Mouse (Mus musculus): ENCODE measurements around the gene Gnb1l. TPM values are rescaled to one million over a fixed set of nuclear protein-coding genes. Genes with fewer than 3 reads are reported as not detected.

Gnb1l gene
- 2.6 and 11.3 TPM in 2 replicates for polyA plus RNA-seq (2011; ENCODE audit: insufficient read depth, insufficient read length, low replicate concordance, missing spikeins)

GRCm38 (mm10) chr16:18498558-18498990 lies at the start of gene Gnb1l, which contains the start of gene Rtl10:
TSS of gene Gnb1l (plus strand) at chr16:18498713.
TSS of gene Rtl10 (plus strand) at chr16:18498901.
- peak within 1 kb of the TSS; percentile 70 for H3K4me3 ChIP-seq (replicated peaks; ENCODE audit: control insufficient read depth, low read depth, low read length)
- H3K4me1 ChIP-seq (ENCODE audit: control insufficient read depth, insufficient read depth, low read length) = peaks cover 4% of the 10 kb centered on the region; the same call in 1 of the 2 replicates
- TF ChIP-seq CTCF (IDR thresholded peaks at IDR 0.05; ENCODE audit: control insufficient read depth, insufficient read depth, low read length) = no peak
- peak; percentile 95 for TF ChIP-seq POLR2A (IDR thresholded peaks at IDR 0.05; ENCODE audit: borderline replicate concordance, control insufficient read depth, low read depth, low read length)
- 2% methylated on average over 51 of the region's 51 CpGs for WGBS
- H3K27ac ChIP-seq (ENCODE audit: control insufficient read depth, insufficient read depth, low read depth, low read length, poor library complexity) = peak within 1 kb of the TSS; percentile 76

DNA sequence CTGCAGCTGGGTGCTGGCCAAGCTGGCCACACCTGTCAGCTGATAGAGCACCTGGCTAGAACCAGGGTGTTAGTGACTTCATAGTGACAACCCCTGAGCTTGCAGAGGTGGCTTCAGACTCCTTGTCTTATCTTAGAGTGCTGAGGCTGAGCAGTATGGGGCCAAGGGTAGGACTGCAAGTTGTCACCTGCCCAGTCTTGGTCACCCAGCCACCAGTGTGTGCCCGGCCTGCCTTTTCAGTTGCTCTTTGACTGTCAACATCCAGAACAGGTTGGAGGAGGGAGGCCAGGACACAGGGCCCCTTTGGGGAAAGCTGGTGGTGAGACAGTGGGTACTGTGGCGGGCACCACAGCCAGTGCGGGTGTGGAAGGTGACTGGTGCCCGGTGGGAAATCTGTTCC lies 49.5 kb upstream of the Gnb1l start:
- no peak for TF ChIP-seq CTCF (IDR thresholded peaks at IDR 0.05; ENCODE audit: control insufficient read depth, insufficient read depth, low read length)
- TF ChIP-seq POLR2A (IDR thresholded peaks at IDR 0.05; ENCODE audit: borderline replicate concordance, control insufficient read depth, low read depth, low read length) = no peak
- Histone ChIP-seq H3K4me1 (ENCODE audit: control insufficient read depth, insufficient read depth, low read length) (no peaks in the 10 kb centered on the region), H3K4me3 (replicated peaks; ENCODE audit: control insufficient read depth, low read depth, low read length) (no peak overlapping the region), H3K27ac (ENCODE audit: control insufficient read depth, insufficient read depth, low read depth, low read length, poor library complexity) (no peak overlapping the region)
- 89% methylated on average over 4 of the region's 4 CpGs for WGBS

DNA sequence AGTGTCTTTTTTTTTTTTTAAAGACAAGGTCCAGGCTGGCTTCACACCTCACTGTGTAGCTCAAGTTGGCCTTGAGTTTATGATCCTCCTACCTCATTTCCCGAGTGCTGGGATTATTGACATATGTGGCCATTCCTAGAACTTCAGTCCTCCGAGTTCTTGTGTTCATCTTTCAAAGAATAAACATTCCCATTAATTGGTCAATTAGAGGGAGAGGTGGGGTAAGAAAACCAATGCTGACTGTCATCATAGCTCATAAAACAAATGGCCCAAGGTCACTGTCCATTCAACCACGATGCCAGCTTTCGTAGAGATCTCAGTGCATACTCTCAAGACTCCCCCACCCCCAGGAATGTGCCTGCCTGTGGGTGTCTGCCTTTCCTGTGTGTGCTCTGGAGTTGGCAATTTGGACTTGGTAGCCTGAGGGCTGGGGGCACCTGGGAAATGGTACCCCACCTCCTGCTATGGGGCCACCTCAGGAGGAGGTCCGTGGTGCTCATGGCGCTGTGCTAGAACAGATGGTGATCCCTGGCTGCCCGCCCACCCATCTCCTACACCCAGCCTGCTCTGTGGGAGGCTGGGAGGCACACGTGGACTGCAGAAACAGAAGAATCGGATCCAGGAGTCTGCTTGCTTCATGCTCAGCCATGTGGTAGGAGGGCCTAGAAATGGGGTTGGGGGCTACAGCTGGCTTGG lies 46.9 kb upstream of the Gnb1l start:
- H3K27ac ChIP-seq (ENCODE audit: control insufficient read depth, insufficient read depth, low read depth, low read length, poor library complexity) = no peak overlapping the region
- TF ChIP-seq CTCF (IDR thresholded peaks at IDR 0.05; ENCODE audit: control insufficient read depth, insufficient read depth, low read length) (no peak), POLR2A (IDR thresholded peaks at IDR 0.05; ENCODE audit: borderline replicate concordance, control insufficient read depth, low read depth, low read length) (no peak)
- H3K4me1 ChIP-seq (ENCODE audit: control insufficient read depth, insufficient read depth, low read length) = no peaks in the 10 kb centered on the region
- WGBS = 92% methylated on average over 9 of the region's 9 CpGs
- H3K4me3 ChIP-seq (replicated peaks; ENCODE audit: control insufficient read depth, low read depth, low read length) = no peak overlapping the region

DNA sequence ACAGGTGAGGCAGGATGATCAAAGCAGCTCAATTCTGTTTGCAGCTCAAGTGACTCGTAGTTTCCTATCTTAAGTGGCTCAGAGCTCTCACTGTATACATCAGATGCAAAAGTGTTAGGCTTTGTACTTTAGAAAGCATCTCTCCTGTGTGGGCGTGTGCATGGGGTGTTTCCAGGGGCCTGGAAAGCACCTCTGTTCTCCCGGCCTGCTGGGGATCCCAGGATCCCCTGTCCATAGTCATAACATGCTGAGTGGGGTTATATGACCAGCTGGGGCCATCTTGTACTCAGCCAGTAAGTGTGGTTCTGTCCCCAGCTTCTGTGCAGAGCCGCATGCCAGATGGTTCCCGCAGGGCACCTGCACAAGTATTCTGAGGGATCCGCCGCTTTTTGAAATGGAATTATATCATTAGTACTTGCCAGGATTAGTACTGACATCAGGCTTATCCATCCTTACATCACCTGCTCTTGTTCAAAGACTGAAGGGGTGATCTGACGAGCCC lies 46.1 kb upstream of the Gnb1l start:
- H3K4me1 ChIP-seq (ENCODE audit: control insufficient read depth, insufficient read depth, low read length) = no peaks in the 10 kb centered on the region
- TF ChIP-seq POLR2A (IDR thresholded peaks at IDR 0.05; ENCODE audit: borderline replicate concordance, control insufficient read depth, low read depth, low read length) (no peak), CTCF (IDR thresholded peaks at IDR 0.05; ENCODE audit: control insufficient read depth, insufficient read depth, low read length) (no peak)
- H3K4me3 ChIP-seq (replicated peaks; ENCODE audit: control insufficient read depth, low read depth, low read length) = no peak overlapping the region
- 92% methylated on average over 8 of the region's 8 CpGs for WGBS
- H3K27ac ChIP-seq (ENCODE audit: control insufficient read depth, insufficient read depth, low read depth, low read length, poor library complexity) = no peak overlapping the region

DNA sequence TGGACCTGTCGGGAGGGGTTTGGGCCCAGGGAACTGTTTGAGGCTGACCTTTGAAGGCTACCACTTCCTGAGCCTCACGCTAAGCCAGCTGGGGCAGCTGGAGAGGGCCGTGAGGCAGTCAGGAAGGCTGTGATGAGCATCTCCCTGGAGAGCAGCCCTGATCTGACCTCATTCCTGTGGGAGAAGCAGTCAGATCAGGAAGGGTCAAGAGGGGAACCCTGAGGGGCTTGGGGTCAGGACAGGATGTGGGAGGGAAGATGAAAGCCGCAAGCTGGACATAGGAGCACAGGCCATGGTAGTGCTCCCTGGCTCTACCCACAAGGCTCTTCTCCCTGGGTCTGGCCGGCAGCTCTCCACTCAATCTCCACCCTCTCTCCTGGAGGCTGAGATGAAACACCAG lies 44.7 kb upstream of the Gnb1l start:
- H3K4me1 ChIP-seq (ENCODE audit: control insufficient read depth, insufficient read depth, low read length) = no peaks in the 10 kb centered on the region
- 79% methylated on average over 5 of the region's 5 CpGs for WGBS
- H3K4me3 ChIP-seq (replicated peaks; ENCODE audit: control insufficient read depth, low read depth, low read length) = no peak overlapping the region
- TF ChIP-seq CTCF (IDR thresholded peaks at IDR 0.05; ENCODE audit: control insufficient read depth, insufficient read depth, low read length) (no peak), POLR2A (IDR thresholded peaks at IDR 0.05; ENCODE audit: borderline replicate concordance, control insufficient read depth, low read depth, low read length) (no peak)
- no peak overlapping the region for H3K27ac ChIP-seq (ENCODE audit: control insufficient read depth, insufficient read depth, low read depth, low read length, poor library complexity)

DNA sequence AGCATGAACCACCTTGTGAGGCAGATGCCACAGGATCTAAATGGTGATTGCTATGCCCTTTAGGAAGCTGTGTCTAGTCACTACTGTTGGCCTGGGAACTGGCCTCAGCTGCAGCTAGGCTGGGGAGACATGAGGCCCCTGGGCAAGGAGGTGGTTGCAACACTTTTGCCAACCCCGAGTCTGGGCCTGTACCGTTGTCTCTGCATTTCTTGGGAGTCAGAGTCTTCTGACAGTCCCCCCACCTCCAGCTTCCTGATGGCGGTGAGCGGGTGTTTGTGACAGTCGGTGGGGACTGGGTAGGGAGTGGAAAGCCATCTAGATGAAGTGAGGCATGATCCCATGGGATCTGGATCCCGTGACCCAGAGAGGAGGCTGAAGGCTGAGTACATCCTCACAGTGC lies 43.1 kb upstream of the Gnb1l start:
- no peak overlapping the region for H3K4me3 ChIP-seq (replicated peaks; ENCODE audit: control insufficient read depth, low read depth, low read length)
- 73% methylated on average over 6 of the region's 6 CpGs for WGBS
- no peak overlapping the region for H3K27ac ChIP-seq (ENCODE audit: control insufficient read depth, insufficient read depth, low read depth, low read length, poor library complexity)
- H3K4me1 ChIP-seq (ENCODE audit: control insufficient read depth, insufficient read depth, low read length) = peaks cover 1% of the 10 kb centered on the region; the same call in 1 of the 2 replicates
- TF ChIP-seq CTCF (IDR thresholded peaks at IDR 0.05; ENCODE audit: control insufficient read depth, insufficient read depth, low read length) = no peak

DNA sequence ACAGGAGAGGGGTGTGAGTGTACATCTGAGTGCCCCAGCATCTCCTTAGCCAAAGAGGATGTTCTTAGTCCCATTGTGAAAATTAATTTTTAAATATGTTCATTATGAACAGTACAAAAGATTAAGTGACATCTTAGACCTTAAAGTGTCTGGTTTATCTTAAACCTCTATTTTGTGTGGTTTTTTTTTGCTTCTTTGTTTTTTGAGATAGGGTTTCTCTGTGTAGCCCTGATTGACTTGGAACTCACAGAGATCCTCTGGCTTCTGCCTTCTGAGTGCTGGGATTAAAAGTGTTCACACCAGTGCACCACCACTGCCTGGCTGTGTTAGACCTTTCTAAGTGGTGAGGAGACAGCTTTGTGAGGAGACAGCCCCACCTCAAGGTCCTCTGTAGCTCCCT lies 39.9 kb upstream of the Gnb1l start:
- TF ChIP-seq CTCF (IDR thresholded peaks at IDR 0.05; ENCODE audit: control insufficient read depth, insufficient read depth, low read length) = no peak
- no peak overlapping the region for H3K4me3 ChIP-seq (replicated peaks; ENCODE audit: control insufficient read depth, low read depth, low read length)
- peaks cover 1% of the 10 kb centered on the region; the same call in 1 of the 2 replicates for H3K4me1 ChIP-seq (ENCODE audit: control insufficient read depth, insufficient read depth, low read length)
- no peak overlapping the region for H3K27ac ChIP-seq (ENCODE audit: control insufficient read depth, insufficient read depth, low read depth, low read length, poor library complexity)

GRCm38 (mm10) chr16:18459335-18459954 lies 39.1 kb upstream of the Gnb1l start:
- Histone ChIP-seq H3K4me3 (replicated peaks; ENCODE audit: control insufficient read depth, low read depth, low read length) (no peak overlapping the region), H3K27ac (ENCODE audit: control insufficient read depth, insufficient read depth, low read depth, low read length, poor library complexity) (peak overlapping the region; percentile 47; the same call in 1 of the 2 replicates), H3K4me1 (ENCODE audit: control insufficient read depth, insufficient read depth, low read length) (peaks cover 1% of the 10 kb centered on the region; the same call in 1 of the 2 replicates)
- TF ChIP-seq POLR2A (IDR thresholded peaks at IDR 0.05; ENCODE audit: borderline replicate concordance, control insufficient read depth, low read depth, low read length) (no peak), CTCF (IDR thresholded peaks at IDR 0.05; ENCODE audit: control insufficient read depth, insufficient read depth, low read length) (no peak)
- 34% methylated on average over 12 of the region's 12 CpGs for WGBS

Measured in bone marrow, adult 2 months (tissue).